Mouse (Mus musculus): ENCODE data around the gene Lce1h. TPM values are rescaled to one million over a fixed set of nuclear protein-coding genes. Genes with fewer than 3 reads are reported as not detected.

Lce1h gene
- not detected for total RNA-seq (2022)

GRCm38 (mm10) chr3:92764965-92765364, at the start of gene Lce1h:
Lce1h (minus strand) TSS chr3:92765065.
- no peak for DNase-seq

GRCm38 (mm10) chr3:92807791-92808190, 42.9 kb upstream of the Lce1h start, which contains the start of gene Lce1k:
Lce1k (minus strand) TSS chr3:92807891.
- no peak for DNase-seq

GRCm38 (mm10) chr3:92790414-92790813, 25.5 kb upstream of the Lce1h start, which contains the start of gene Lce1j:
Lce1j (minus strand) TSS chr3:92790514.
- no peak for DNase-seq

- no peak for DNase-seq
These were observed 13.9 kb upstream of the Lce1h start, which contains the start of gene Lce1i for GRCm38 (mm10) chr3:92778799-92779198. Lce1i (minus strand) TSS chr3:92778899.

- DNase-seq = no peak
These were observed 6.7 kb upstream of the Lce1h start for GRCm38 (mm10) chr3:92771573-92771972.

- no peak for DNase-seq
These were observed 11.7 kb downstream of the Lce1h start for GRCm38 (mm10) chr3:92753197-92753596.

- DNase-seq = no peak
These were observed 12.6 kb downstream of the Lce1h start, which contains the start of gene Lce1g for GRCm38 (mm10) chr3:92752238-92752637. Lce1g (minus strand) TSS chr3:92752338.

GRCm38 (mm10) chr3:92738996-92739395, 25.9 kb downstream of the Lce1h start, which contains the start of gene Gm38119:
Gm38119 (minus strand) TSS chr3:92739096.
- DNase-seq = no peak

- no peak for DNase-seq
These were observed 42.2 kb downstream of the Lce1h start for GRCm38 (mm10) chr3:92722631-92723030.

GRCm38 (mm10) chr3:92720250-92720649, 44.6 kb downstream of the Lce1h start, which contains the start of gene Lce1f:
Lce1f (minus strand) TSS chr3:92720350.
- DNase-seq = no peak

GRCm38 (mm10) chr3:92715122-92715521, 49.7 kb downstream of the Lce1h start:
- DNase-seq = no peak

Other genes with a start within 250 kb of the Lce1h start
- gene 2310046K23Rik, start 230.6 kb downstream of the Lce1h start, total RNA-seq (2022) = not detected
- not detected for gene Ivl, start 191.3 kb downstream of the Lce1h start, total RNA-seq (2022)
- not detected for gene Smcp, start 176.1 kb downstream of the Lce1h start, total RNA-seq (2022)
- not detected for gene 2210017I01Rik, start 157.6 kb downstream of the Lce1h start, total RNA-seq (2022)
- gene Lce6a, start 143.4 kb downstream of the Lce1h start, total RNA-seq (2022) = not detected
- not detected for gene Lce1a1, start 116.8 kb downstream of the Lce1h start, total RNA-seq (2022)
- gene Lce1b, start 108.1 kb downstream of the Lce1h start, total RNA-seq (2022) = not detected
- gene Lce1a2, start 94.8 kb downstream of the Lce1h start, total RNA-seq (2022) = not detected
- gene Lce1c, start 85.8 kb downstream of the Lce1h start, total RNA-seq (2022) = not detected
- gene Lce1d, start 77.9 kb downstream of the Lce1h start, total RNA-seq (2022) = not detected
- not detected for gene Lce1e, start 56.0 kb downstream of the Lce1h start, total RNA-seq (2022)
- gene Lce1f, start 44.7 kb downstream of the Lce1h start, total RNA-seq (2022) = not detected
- gene Gm38119, start 26.0 kb downstream of the Lce1h start, total RNA-seq (2022) = not detected
- gene Lce1g, start 12.7 kb downstream of the Lce1h start, total RNA-seq (2022) = not detected
- not detected for gene Lce1i, start 13.8 kb upstream of the Lce1h start, total RNA-seq (2022)
- not detected for gene Lce1j, start 25.4 kb upstream of the Lce1h start, total RNA-seq (2022)
- not detected for gene Lce1k, start 42.8 kb upstream of the Lce1h start, total RNA-seq (2022)
- gene Kprp, start 62.2 kb upstream of the Lce1h start, total RNA-seq (2022) = not detected
- gene Lce1l, start 86.2 kb upstream of the Lce1h start, total RNA-seq (2022) = not detected
- not detected for gene 2310050C09Rik, start 105.2 kb upstream of the Lce1h start, total RNA-seq (2022)
- not detected for gene Lce3a, start 161.2 kb upstream of the Lce1h start, total RNA-seq (2022)
- gene Lce3b, start 167.9 kb upstream of the Lce1h start, total RNA-seq (2022) = not detected
- gene Lce3c, start 179.4 kb upstream of the Lce1h start, total RNA-seq (2022) = not detected
- gene Lce3d, start 192.3 kb upstream of the Lce1h start, total RNA-seq (2022) = not detected
- gene Lce3e, start 202.0 kb upstream of the Lce1h start, total RNA-seq (2022) = not detected
- gene Lce3f, start 227.2 kb upstream of the Lce1h start, total RNA-seq (2022) = not detected